Mouse (Mus musculus) brain, embryonic 14.5 days (tissue): ENCODE data around the gene 2310011J03Rik. TPM values are rescaled to one million over a fixed set of nuclear protein-coding genes. Genes with fewer than 3 reads are reported as not detected.

Source experiments
- DNase-seq: peaks from one replicate; pipeline ENCODE4 v3.0.0-alpha.2; 2011; ENCODE audit warnings: low read depth
- CTCF ChIP-seq: fragments of 200-500 bp; IDR thresholded peaks from 2 replicates; pipeline ENCODE4 v1.5.1; 2012; ENCODE audit warnings: inconsistent platforms, mild to moderate bottlenecking, moderate library complexity, borderline replicate concordance; ENCODE audit not compliant: insufficient read depth, insufficient read length; ENCODE audit errors: extremely low read depth
- POLR2A ChIP-seq: fragments of 200-500 bp; IDR thresholded peaks from 2 replicates; pipeline ENCODE4 v1.6.1; 2012; ENCODE audit warnings: mild to moderate bottlenecking, inconsistent platforms, borderline replicate concordance; ENCODE audit not compliant: poor library complexity, insufficient read depth, insufficient read length, severe bottlenecking; ENCODE audit errors: extremely low read depth
- polyA plus RNA-seq: library from polyadenylated mRNA; depleted of rRNA; stranded (reverse); fragments of >200 nt; gene quantifications from 2 replicates; pipeline ENCODE4 v1.2.3, GENCODE M21; 2012

The 2310011J03Rik gene
- polyA plus RNA-seq, 1 experiment = 22.5 TPM

DNA sequence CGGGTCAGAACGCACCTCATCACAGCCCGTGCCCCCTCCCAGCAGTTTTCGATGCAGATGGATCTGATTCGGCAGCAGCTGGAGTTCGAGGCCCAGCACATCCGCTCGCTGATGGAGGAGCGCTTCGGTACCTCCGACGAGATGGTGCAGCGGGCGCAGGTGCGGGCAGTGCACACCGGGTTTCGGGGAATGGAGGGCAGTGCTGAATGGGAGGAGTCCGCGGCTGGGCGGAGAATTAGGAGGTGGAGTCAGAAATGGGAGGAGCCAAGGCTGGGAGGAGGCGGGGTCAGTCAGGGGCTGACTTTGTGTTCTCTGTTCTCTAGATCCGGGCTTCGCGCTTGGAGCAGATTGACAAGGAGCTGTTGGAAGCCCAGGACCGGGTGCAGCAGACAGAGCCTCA lies 15.5 kb downstream of the 2310011J03Rik start:
- TF ChIP-seq CTCF = no peak
- no peak for TF ChIP-seq POLR2A
- DNase-seq = no peak

DNA sequence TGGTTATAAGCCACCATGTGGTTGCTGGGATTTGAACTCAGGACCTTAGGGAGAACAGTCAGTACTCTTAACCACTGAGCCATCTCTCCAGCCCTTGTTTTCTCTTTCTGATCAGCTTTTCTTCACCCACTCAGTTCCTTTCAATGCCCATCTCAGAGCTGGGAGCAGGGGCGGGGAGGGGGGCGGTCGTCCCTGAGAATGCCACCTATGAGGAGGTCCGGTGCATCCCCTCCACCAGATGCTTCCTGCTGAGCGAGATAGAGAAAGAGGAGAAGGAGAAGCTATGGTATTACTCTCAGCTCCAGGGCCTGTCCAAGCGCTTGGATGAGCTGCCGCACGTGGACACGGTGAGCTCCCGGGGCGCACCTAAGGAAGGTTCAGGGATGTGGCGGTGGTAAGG lies 15.9 kb downstream of the 2310011J03Rik start:
- no peak for TF ChIP-seq POLR2A
- no peak for TF ChIP-seq CTCF
- DNase-seq = no peak

DNA sequence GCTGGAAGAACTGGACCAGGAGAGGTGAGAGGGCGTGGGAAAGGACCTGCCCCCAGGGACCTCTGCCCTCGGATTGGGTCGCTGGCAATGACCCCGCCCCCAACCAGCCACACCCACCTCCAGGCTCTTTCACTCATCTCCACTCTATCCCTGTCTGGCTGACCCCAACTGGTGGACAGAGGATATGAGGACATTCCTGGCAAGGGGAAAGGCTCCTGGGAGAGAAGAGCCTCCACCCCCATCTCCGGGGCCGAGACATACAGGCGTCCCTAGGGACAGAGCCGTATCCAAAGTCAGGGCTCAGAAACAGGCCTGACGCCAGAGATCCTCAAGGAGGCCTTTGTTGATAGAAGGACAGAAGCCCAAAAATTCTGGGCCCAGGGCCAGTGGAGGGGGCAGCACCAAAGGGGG lies 17.9 kb downstream of the 2310011J03Rik start:
- peak; percentile 76 for DNase-seq
- TF ChIP-seq CTCF (no peak), POLR2A (no peak)

- no peak for DNase-seq
- TF ChIP-seq CTCF (no peak), POLR2A (no peak)
Observed at GRCm38 (mm10) chr10:80302082-80302355, 18.3 kb downstream of the 2310011J03Rik start.

- no peak for TF ChIP-seq POLR2A
- TF ChIP-seq CTCF = no peak
Observed at GRCm38 (mm10) chr10:80301256-80302081, 18.9 kb downstream of the 2310011J03Rik start.

GRCm38 (mm10) chr10:80300672-80301181 lies 19.6 kb downstream of the 2310011J03Rik start:
- peak; percentile 27; the same call in 1 of the 2 replicates for TF ChIP-seq POLR2A
- TF ChIP-seq CTCF = no peak

More at GRCm38 (mm10) chr10:80301256-80302081, 18.9 kb downstream of the 2310011J03Rik start:
- DNase-seq = no peak

DNA sequence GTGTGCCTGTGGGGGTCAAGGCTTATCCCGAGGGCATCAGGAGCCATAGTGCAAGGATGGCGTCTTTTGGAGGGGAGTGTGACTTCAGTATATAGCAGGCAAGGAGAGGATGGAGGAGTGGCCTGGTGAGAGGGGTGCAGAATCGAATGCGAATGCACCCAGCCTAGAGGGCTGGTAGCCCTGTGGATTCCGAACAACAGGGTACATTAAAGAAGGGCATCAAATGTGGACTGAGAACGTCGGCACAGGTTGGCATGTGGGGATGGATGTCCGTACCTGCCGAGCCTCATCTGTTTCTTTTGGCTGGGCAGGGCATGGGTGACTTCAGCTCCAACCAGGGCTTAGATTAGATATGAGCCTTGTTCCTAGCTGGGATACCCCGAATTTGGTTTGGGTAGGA lies 20.5 kb downstream of the 2310011J03Rik start:
- DNase-seq = no peak
- TF ChIP-seq POLR2A = no peak
- TF ChIP-seq CTCF = no peak

More at GRCm38 (mm10) chr10:80300672-80301181, 19.6 kb downstream of the 2310011J03Rik start:
- DNase-seq = peak; percentile 97

DNA sequence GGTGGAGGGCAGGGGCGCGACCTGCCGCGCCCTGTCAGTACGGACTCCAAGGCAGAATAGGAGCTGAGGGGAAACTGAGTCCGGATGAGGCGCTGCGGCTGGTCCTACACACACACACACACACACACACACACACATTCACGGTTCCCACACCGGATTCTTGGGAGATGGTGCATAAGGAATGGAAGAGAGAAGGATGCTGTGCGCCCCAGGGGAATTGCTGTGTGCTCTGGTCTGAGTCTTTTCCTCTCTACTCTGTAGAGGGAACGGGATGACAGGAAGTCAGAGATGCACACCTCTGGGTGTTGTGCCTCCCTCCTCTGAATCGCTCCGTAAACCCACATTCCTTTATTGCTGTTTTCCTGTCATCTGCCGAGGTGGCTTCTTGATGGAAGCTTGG lies 21.0 kb downstream of the 2310011J03Rik start:
- DNase-seq = peak; percentile 70
- TF ChIP-seq POLR2A (no peak), CTCF (no peak)

DNA sequence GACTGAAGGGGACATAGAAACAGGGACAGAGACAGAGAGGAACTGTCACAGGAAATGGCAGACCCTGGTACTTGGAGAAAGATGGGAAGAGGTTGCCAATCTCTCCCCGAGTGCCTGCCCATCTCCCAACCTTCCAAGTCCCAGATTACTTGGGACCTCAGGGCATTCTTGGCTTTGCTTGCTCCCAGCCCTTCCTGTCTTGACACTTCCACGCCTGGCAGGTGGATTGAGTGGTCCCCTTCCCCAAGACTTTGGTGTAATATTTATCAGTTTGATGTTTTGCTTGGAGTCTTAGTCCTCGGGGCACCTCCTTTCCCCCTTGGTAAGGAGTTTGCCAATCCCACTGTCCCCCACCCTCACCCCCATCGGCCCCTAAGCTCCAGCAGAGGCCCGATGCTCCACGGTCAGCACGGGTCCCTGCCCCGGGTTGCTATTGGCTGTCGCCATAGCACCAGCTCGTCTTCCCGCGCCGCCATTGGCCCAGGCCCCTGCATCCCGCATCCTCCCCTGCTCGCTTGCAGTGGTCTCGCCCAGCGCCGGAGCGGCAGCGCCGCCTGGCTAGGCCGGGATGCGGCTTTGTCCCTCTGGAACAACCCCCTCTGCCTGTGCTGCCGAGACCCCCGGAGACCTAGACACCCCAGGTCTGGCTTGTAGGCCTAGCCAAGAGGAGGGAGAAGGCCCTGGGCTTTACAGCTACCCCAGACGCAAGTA lies 21.6 kb downstream of the 2310011J03Rik start:
- peak; percentile 98 for DNase-seq
- TF ChIP-seq POLR2A (peak; percentile 96), CTCF (no peak)

GRCm38 (mm10) chr10:80297526-80298133 lies 22.7 kb downstream of the 2310011J03Rik start:
- DNase-seq = no peak
- no peak for TF ChIP-seq POLR2A
- TF ChIP-seq CTCF = no peak

DNA sequence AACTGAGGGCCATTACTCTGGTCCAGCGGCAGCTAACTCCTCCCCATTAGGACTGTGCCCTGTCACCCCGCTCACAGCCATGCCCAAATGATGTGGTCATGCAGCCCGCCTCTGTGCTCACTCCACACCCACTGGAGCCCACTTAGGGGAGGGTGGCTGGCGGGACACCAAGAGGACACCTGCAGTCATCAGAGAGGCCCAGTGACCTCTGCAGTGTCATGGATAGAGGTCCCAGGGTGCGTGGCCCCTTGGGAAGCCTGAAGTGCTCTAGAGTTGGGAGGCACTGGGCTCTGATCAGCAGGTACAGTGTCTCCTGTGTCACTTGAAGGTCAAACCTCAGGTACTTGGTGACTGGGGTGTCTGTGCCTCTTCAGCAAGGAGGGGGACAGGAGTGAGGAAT lies 23.5 kb downstream of the 2310011J03Rik start:
- no peak for TF ChIP-seq POLR2A
- TF ChIP-seq CTCF = no peak
- DNase-seq = no peak
